Mouse (Mus musculus) spleen, postnatal 4 days (tissue): ENCODE data around the gene Gon7.

Experiments
- DNase-seq, 2 experiments: peaks; one replicate each; pipeline ENCODE4 v3.0.0; 2022; ENCODE audit warnings: low spot score in 2 of 2

Gene Gon7

GRCm38 (mm10) chr12:102705906-102706640, 51.5 kb downstream of the Gon7 start:
- no peak for DNase-seq

- DNase-seq, result peak; percentile 86 to 97
Measured at GRCm38 (mm10) chr12:102705216-102705871, 52.3 kb downstream of the Gon7 start.

GRCm38 (mm10) chr12:102704457-102705198, 53.0 kb downstream of the Gon7 start, which contains the start of gene Itpk1:
Gene Itpk1, minus strand, starts transcription at chr12:102704930.
- peak; percentile 60 to 85 for DNase-seq

- DNase-seq, result peak in 1 of 2 experiments; percentile 66
Measured at GRCm38 (mm10) chr12:102703921-102704408, 53.6 kb downstream of the Gon7 start.

GRCm38 (mm10) chr12:102703441-102703840, 54.2 kb downstream of the Gon7 start:
- peak in 1 of 2 experiments; percentile 69 for DNase-seq
